Mouse (Mus musculus): Measurements from ENCODE around the gene Tmem177. TPM values are rescaled to one million over a fixed set of nuclear protein-coding genes. Genes with fewer than 3 reads are reported as not detected.

Tmem177 gene
- 8.1 and 8.7 TPM in 2 replicates for polyA plus RNA-seq (2015; fragmentation: Nextera tagmentation; extraction: Ambion mirVana)

DNA sequence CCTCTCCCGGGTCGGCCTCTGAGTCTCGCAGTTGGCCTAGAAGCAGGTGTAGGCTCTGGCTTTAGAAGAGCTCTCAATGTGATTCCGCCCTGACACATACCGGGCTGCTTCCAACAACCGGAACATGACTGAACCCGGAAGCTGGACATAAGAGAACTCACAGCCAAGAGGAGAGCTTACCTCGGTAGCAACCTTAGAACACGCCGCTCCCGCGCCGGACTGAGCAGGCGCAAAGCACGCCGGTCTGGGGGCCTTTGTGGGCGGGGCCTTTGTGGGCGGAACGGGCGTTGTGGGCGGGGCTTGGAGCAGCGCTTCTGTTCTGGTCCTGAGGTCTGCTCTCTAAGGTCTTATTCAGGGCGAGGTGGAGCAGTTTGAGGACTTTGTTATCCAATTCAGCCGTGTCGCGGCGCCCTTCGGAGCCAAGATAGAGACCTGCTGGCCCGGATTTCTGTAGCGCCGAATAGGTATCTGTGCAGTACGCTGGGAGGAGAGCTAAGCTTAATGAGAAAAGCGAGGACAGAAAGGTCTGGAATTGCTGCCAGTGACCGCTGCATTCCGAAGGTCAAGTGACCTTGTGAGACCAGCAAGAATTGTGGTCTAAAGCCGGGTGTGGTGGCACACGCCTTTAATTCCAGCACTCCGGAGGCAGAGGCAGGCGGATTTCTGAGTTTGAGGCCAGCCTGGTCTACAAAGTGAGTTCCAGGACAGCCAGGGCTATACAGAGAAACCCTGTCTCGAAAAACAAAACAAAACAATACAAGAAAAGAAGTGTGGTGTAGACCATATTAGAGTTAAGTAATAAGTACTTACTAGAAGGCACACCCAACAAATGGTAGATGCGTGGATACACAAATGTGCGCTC is at the start of gene Tmem177:
TSS of gene Tmem177 (minus strand) at position 256 of the 862 bp plus-strand sequence.
- 13% methylated on average over 42 of the region's 42 CpGs for WGBS
- ATAC-seq (ENCODE audit: low FRiP score, low read depth): peak; percentile 94
- no peak within 1 kb of the TSS for H3K27ac ChIP-seq

GRCm38 (mm10) chr1:119959920-119960319 is 46.9 kb upstream of the Tmem177 start:
- Histone ChIP-seq H3K4me3 (no peak overlapping the region), H3K36me3 (no peaks in the 10 kb centered on the region), H3K9me3 (no peaks in the 10 kb centered on the region), H3K4me1 (no peaks in the 10 kb centered on the region), H3K27ac (no peak overlapping the region), H3K4me2 (replicated peaks) (no peak overlapping the region), H3K27me3 (no peaks in the 10 kb centered on the region), H3K9ac (no peak overlapping the region)
- WGBS: 50% methylated on average over 7 of the region's 7 CpGs
- no peak for ATAC-seq (ENCODE audit: low FRiP score, low read depth)

More for the DNA sequence above, at the start of gene Tmem177:
- H3K4me3 ChIP-seq: peak within 1 kb of the TSS; percentile 57
- no peaks in the 10 kb centered on the region for H3K27me3 ChIP-seq
- H3K36me3 ChIP-seq: peaks cover 28% of the 10 kb centered on the region
- peaks cover 7% of the 10 kb centered on the region; the same call in 1 of the 2 replicates for H3K4me1 ChIP-seq
- peak within 1 kb of the TSS; percentile 63 for H3K9ac ChIP-seq
- peak within 1 kb of the TSS; percentile 72 for H3K4me2 ChIP-seq (replicated peaks)
- H3K9me3 ChIP-seq: no peaks in the 10 kb centered on the region

DNA sequence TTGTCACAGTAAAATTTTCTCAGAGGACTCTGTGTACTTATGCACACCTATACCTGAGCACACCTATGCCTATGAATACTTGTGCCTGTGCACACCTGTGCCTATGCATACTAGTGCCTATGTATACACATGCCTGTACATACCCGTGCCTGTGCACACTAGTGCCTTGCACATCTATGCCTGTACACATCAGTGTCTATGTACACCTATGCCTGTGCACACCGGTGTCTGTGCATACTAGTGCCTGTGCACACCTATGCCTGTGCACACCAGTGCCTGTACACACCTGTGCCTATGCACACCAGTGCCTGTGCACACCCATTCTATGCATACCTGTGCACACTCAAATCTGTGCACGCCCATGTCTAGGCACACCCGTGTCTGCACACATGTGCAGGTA is 46.5 kb upstream of the Tmem177 start:
- ATAC-seq (ENCODE audit: low FRiP score, low read depth): no peak; the same call in 1 of the 2 replicates
- no peak overlapping the region for H3K27ac ChIP-seq
- no peak overlapping the region for H3K4me2 ChIP-seq (replicated peaks)
- no peaks in the 10 kb centered on the region for H3K9me3 ChIP-seq
- H3K4me3 ChIP-seq: no peak overlapping the region
- H3K27me3 ChIP-seq: no peaks in the 10 kb centered on the region
- H3K36me3 ChIP-seq: no peaks in the 10 kb centered on the region
- H3K4me1 ChIP-seq: no peaks in the 10 kb centered on the region
- 91% methylated on average over 4 of the region's 4 CpGs for WGBS
- no peak overlapping the region for H3K9ac ChIP-seq

DNA sequence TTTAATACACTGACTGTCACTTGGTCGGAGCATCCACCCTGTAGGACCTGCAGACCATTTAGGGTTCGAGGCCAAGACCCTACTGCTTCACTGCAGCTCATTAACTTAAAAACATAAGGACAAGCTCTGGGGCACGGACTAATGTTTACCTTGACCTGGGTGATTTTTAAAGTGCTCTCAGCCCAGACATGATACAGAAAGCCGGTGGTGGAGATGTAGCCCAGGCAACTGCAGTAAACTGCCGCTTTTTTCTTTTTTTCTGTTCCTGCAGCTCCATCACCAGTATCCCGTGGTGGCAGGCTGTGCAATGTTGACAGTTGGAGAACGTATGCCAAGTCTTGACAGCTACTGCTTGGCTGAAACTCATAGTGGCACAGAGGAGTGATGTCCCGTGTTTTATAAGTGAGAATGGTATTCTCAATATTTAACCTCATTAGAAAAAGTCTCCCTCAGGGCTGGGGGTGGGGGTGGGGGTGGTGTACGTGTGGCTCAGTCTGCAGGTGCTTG is 44.8 kb upstream of the Tmem177 start:
- no peak overlapping the region for H3K27ac ChIP-seq
- ATAC-seq (ENCODE audit: low FRiP score, low read depth): no peak
- no peaks in the 10 kb centered on the region for H3K36me3 ChIP-seq
- WGBS: 58% methylated on average over 9 of the region's 9 CpGs
- no peak overlapping the region for H3K9ac ChIP-seq
- H3K9me3 ChIP-seq: no peaks in the 10 kb centered on the region
- no peaks in the 10 kb centered on the region for H3K27me3 ChIP-seq
- no peak overlapping the region for H3K4me3 ChIP-seq
- no peaks in the 10 kb centered on the region for H3K4me1 ChIP-seq
- no peak overlapping the region for H3K4me2 ChIP-seq (replicated peaks)

- WGBS: 76% methylated on average over 2 of the region's 2 CpGs
- Histone ChIP-seq H3K9me3 (no peaks in the 10 kb centered on the region), H3K27ac (no peak overlapping the region), H3K9ac (no peak overlapping the region), H3K4me3 (no peak overlapping the region), H3K4me2 (replicated peaks) (no peak overlapping the region), H3K4me1 (no peaks in the 10 kb centered on the region), H3K27me3 (no peaks in the 10 kb centered on the region), H3K36me3 (no peaks in the 10 kb centered on the region)
- no peak for ATAC-seq (ENCODE audit: low FRiP score, low read depth)
Measured at GRCm38 (mm10) chr1:119954680-119955079, 41.7 kb upstream of the Tmem177 start.

GRCm38 (mm10) chr1:119953456-119953855 is 40.4 kb upstream of the Tmem177 start:
- no peaks in the 10 kb centered on the region for H3K4me1 ChIP-seq
- no peak overlapping the region for H3K4me3 ChIP-seq
- H3K9me3 ChIP-seq: no peaks in the 10 kb centered on the region
- H3K4me2 ChIP-seq (replicated peaks): no peak overlapping the region
- no peaks in the 10 kb centered on the region for H3K36me3 ChIP-seq
- H3K9ac ChIP-seq: no peak overlapping the region
- H3K27me3 ChIP-seq: no peaks in the 10 kb centered on the region
- WGBS: 84% methylated on average over 9 of the region's 9 CpGs
- no peak overlapping the region for H3K27ac ChIP-seq
- no peak for ATAC-seq (ENCODE audit: low FRiP score, low read depth)

DNA sequence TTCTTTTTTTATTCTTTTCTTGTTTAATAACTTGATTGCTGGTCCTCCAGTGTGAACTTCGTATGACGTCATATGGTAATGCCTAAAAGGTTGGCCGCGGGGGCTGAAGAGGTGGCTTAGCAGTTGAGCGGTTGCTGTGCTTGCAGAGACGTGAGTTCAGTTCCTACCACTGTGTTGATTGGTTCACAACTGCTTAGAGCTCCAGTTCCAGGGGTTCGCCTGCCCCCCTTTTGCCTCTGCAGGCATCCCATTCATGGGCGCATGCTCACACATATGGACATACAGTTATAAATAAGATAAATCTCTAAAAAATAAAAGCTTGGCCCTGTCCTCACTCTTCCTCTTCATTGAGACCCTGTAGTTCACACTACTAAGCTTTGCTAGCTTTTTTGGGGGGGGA is 37.1 kb upstream of the Tmem177 start:
- Histone ChIP-seq H3K27ac (no peak overlapping the region), H3K4me2 (replicated peaks) (no peak overlapping the region), H3K9me3 (no peaks in the 10 kb centered on the region), H3K9ac (no peak overlapping the region), H3K36me3 (no peaks in the 10 kb centered on the region), H3K27me3 (no peaks in the 10 kb centered on the region), H3K4me3 (no peak overlapping the region), H3K4me1 (no peaks in the 10 kb centered on the region)
- WGBS: 94% methylated on average over 8 of the region's 8 CpGs
- no peak for ATAC-seq (ENCODE audit: low FRiP score, low read depth)

- no peak overlapping the region for H3K4me3 ChIP-seq
- no peaks in the 10 kb centered on the region for H3K36me3 ChIP-seq
- no peaks in the 10 kb centered on the region for H3K27me3 ChIP-seq
- H3K9ac ChIP-seq: no peak overlapping the region
- WGBS: 14% methylated on average over 7 of the region's 7 CpGs
- no peak overlapping the region for H3K4me2 ChIP-seq (replicated peaks)
- ATAC-seq (ENCODE audit: low FRiP score, low read depth): no peak
- H3K27ac ChIP-seq: no peak overlapping the region
- no peaks in the 10 kb centered on the region for H3K9me3 ChIP-seq
- H3K4me1 ChIP-seq: peaks cover 7% of the 10 kb centered on the region
Measured at GRCm38 (mm10) chr1:119936861-119937260, 23.9 kb upstream of the Tmem177 start.

- no peak overlapping the region for H3K9ac ChIP-seq
- ATAC-seq (ENCODE audit: low FRiP score, low read depth): no peak
- H3K4me3 ChIP-seq: no peak overlapping the region
- peaks cover 1% of the 10 kb centered on the region; the same call in 1 of the 2 replicates for H3K4me1 ChIP-seq
- H3K27ac ChIP-seq: no peak overlapping the region
- 67% methylated on average over 4 of the region's 4 CpGs for WGBS
- no peaks in the 10 kb centered on the region for H3K9me3 ChIP-seq
- H3K36me3 ChIP-seq: no peaks in the 10 kb centered on the region
- H3K27me3 ChIP-seq: no peaks in the 10 kb centered on the region
- H3K4me2 ChIP-seq (replicated peaks): no peak overlapping the region
Measured at GRCm38 (mm10) chr1:119931421-119932150, 18.6 kb upstream of the Tmem177 start.

GRCm38 (mm10) chr1:119929715-119930114 is 16.7 kb upstream of the Tmem177 start:
- Histone ChIP-seq H3K4me1 (no peaks in the 10 kb centered on the region), H3K27ac (no peak overlapping the region), H3K4me2 (replicated peaks) (no peak overlapping the region), H3K9ac (no peak overlapping the region), H3K9me3 (no peaks in the 10 kb centered on the region), H3K4me3 (no peak overlapping the region), H3K36me3 (no peaks in the 10 kb centered on the region), H3K27me3 (no peaks in the 10 kb centered on the region)
- WGBS: 59% methylated on average over 1 of the region's 1 CpGs
- ATAC-seq (ENCODE audit: low FRiP score, low read depth): no peak

DNA sequence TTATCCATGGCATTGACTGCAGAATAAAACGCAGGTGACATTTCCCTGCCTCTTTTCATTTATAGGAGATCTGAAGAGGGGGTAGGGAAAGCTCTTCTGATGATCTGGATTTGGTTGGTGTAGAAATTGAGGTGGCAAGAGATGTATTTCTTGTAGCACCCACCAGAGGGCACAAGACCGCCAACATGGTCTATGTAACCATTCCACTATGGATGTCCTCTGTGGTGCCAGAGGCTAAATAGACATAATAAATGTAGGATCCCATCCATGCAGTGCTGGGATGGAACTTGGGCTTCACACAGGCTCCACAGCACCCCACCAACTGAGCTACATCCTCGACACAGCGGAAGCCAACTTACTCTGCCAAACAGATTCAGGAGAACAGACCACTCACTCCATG is 6.3 kb upstream of the Tmem177 start:
- H3K4me1 ChIP-seq: no peaks in the 10 kb centered on the region
- no peak overlapping the region for H3K9ac ChIP-seq
- ATAC-seq (ENCODE audit: low FRiP score, low read depth): no peak
- no peaks in the 10 kb centered on the region for H3K27me3 ChIP-seq
- H3K27ac ChIP-seq: no peak overlapping the region
- 52% methylated on average over 4 of the region's 4 CpGs for WGBS
- H3K4me2 ChIP-seq (replicated peaks): no peak overlapping the region
- H3K4me3 ChIP-seq: no peak overlapping the region
- no peaks in the 10 kb centered on the region for H3K36me3 ChIP-seq
- H3K9me3 ChIP-seq: no peaks in the 10 kb centered on the region

- ATAC-seq (ENCODE audit: low FRiP score, low read depth): no peak
- H3K4me2 ChIP-seq (replicated peaks): no peak overlapping the region
- no peaks in the 10 kb centered on the region for H3K36me3 ChIP-seq
- no peaks in the 10 kb centered on the region for H3K27me3 ChIP-seq
- WGBS: 78% methylated on average over 5 of the region's 5 CpGs
- no peak overlapping the region for H3K9ac ChIP-seq
- peaks cover 6% of the 10 kb centered on the region; the same call in 1 of the 2 replicates for H3K4me1 ChIP-seq
- no peak overlapping the region for H3K27ac ChIP-seq
- H3K9me3 ChIP-seq: no peaks in the 10 kb centered on the region
- no peak overlapping the region for H3K4me3 ChIP-seq
Measured at GRCm38 (mm10) chr1:119916823-119917371, 3.9 kb upstream of the Tmem177 start.
